Mouse (Mus musculus) cerebellum, adult 11 months (tissue): ENCODE measurements around the gene Ly6g6c.

Experiments
- DNase-seq: peaks from one replicate; pipeline ENCODE4 v3.0.0; 2022

The Ly6g6c gene

GRCm38 (mm10) chr17:35085208-35085865 lies 20.1 kb downstream of the Ly6g6c start, which contains the start of gene Ly6g6f:
Gene Ly6g6f (minus strand): TSS chr17:35085610.
- DNase-seq, result no peak

GRCm38 (mm10) chr17:35088151-35088550 lies 23.0 kb downstream of the Ly6g6c start:
- no peak for DNase-seq

GRCm38 (mm10) chr17:35088825-35089644 lies 23.8 kb downstream of the Ly6g6c start, which contains the start of gene Abhd16a:
Gene Abhd16a (plus strand): TSS chr17:35089263.
- DNase-seq, result peak; percentile 94

GRCm38 (mm10) chr17:35090166-35090932 lies 25.2 kb downstream of the Ly6g6c start:
- peak; percentile 86 for DNase-seq

- DNase-seq, result no peak
These were observed 27.4 kb downstream of the Ly6g6c start for GRCm38 (mm10) chr17:35092403-35093198.

GRCm38 (mm10) chr17:35094475-35095365 lies 29.5 kb downstream of the Ly6g6c start:
- DNase-seq, result no peak

- DNase-seq, result no peak
These were observed 31.4 kb downstream of the Ly6g6c start for GRCm38 (mm10) chr17:35096597-35096996.

GRCm38 (mm10) chr17:35097164-35097655 lies 32.0 kb downstream of the Ly6g6c start:
- peak; percentile 65 for DNase-seq

- DNase-seq, result no peak
These were observed 35.1 kb downstream of the Ly6g6c start for GRCm38 (mm10) chr17:35100196-35100765.

GRCm38 (mm10) chr17:35101161-35101560 lies 36.0 kb downstream of the Ly6g6c start:
- no peak for DNase-seq

GRCm38 (mm10) chr17:35102299-35102698 lies 37.1 kb downstream of the Ly6g6c start:
- DNase-seq, result no peak

GRCm38 (mm10) chr17:35103221-35103690 lies 38.1 kb downstream of the Ly6g6c start:
- DNase-seq, result no peak

GRCm38 (mm10) chr17:35104079-35104478 lies 38.9 kb downstream of the Ly6g6c start:
- no peak for DNase-seq

- no peak for DNase-seq
These were observed 39.6 kb downstream of the Ly6g6c start for GRCm38 (mm10) chr17:35104754-35105153.

- DNase-seq, result peak; percentile 63
These were observed 40.7 kb downstream of the Ly6g6c start for GRCm38 (mm10) chr17:35105740-35106389.

- no peak for DNase-seq
These were observed 41.3 kb downstream of the Ly6g6c start for GRCm38 (mm10) chr17:35106522-35106921.

GRCm38 (mm10) chr17:35108097-35108496 lies 42.9 kb downstream of the Ly6g6c start, which contains the start of gene Ly6g5c:
Gene Ly6g5c (plus strand): TSS chr17:35108279.
- DNase-seq, result peak; percentile 62

GRCm38 (mm10) chr17:35111774-35112173 lies 46.6 kb downstream of the Ly6g6c start:
- no peak for DNase-seq

- DNase-seq, result peak; percentile 29
These were observed 50.1 kb downstream of the Ly6g6c start, which contains the start of gene Ly6g5b for GRCm38 (mm10) chr17:35115046-35116019. Gene Ly6g5b (minus strand): TSS chr17:35115428.
